Mouse (Mus musculus) inflammation-experienced regulatory T-cells (primary cell): ENCODE measurements around the gene Tsr3. TPM values are rescaled to one million over a fixed set of nuclear protein-coding genes. Genes with fewer than 3 reads are reported as not detected.

Source experiments
- polyA plus RNA-seq, 2 experiments: library from polyadenylated mRNA; unstranded; fragments of 100-300 nt; shearing (Covaris generic); gene quantifications; one replicate each; pipeline ENCODE4 v1.2.1; 2017

The Tsr3 gene
- 10 to 100 TPM; 45.7 to 51.8 TPM for polyA plus RNA-seq

GRCm38 (mm10) chr17:25239695-25240636, at the start of gene Tsr3, which contains the start of gene Gnptg:
Tsr3 (plus strand) TSS chr17:25240170.
Gnptg (minus strand) TSS chr17:25240124.

DNA sequence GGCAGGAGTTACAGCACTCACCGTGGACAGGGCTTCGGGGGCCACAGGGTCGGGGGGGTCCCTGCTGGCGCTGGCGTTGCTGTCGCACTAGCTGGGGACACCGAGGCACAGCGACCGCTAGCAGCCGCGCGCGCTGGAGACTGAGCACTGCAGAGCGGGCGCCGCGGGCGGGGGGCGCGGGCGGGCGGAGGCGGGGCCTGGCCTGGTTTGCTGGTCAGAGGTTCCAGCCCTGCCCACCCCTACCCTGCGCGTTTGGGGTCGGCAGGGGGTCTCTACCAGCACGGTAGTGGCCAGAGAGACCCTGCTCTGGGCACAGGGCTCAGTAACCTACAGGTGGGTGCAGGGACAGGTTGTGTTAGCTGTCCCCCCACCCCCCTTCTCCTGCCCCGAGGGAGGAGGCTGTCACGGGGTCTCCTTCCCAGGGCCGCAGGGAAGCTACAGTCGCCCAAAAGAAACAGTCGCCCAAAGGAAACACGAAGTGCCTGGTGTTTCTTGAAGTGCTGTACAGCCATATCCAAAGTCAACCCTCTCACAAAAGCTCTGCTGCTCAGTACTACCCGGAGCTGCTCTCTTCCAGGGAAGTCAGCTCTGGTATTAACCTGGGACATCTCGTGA, 16.3 kb downstream of the Tsr3 start, which contains the start of gene Baiap3:
TSS of gene Baiap3 (minus strand) at position 225 of the 615 bp plus-strand sequence.

DNA sequence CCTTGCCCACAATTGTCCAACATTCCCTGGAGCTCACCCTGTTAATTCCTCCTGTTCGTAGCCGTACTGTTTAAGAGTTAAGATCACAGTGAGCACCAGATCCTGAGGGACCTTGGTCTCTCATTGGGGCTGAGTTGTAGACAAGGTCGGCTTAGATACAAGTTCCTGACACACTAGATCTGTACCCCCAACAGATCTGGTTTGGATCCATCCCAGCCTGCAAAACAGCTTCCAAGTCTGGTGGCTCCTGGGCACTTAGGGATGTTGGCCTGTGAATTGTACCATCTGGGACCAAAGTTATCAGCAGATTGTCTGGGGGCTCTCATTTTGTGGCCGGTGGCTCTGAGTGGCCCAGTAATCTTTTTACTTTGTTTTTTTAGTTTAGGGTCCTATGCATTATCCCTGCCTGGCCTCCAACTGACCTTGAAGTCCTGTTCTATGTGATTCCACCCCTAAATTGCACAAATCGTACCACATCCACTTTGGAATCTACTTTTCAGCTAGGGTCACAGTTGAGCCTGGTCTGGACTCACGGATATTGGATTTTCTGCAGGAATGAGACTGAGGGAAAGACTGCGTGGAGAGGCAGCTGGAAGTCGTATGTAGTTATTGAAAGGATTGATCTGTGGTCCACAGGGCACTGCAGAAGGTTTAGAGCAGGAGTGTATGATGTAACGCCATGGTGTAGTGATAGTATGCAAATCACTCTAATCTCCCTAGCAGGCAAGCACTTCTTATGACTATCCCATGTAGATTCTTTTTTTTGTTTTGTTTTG, 34.8 kb downstream of the Tsr3 start, which contains the start of gene Ube2i:
TSS of gene Ube2i (minus strand) at position 52 of the 776 bp plus-strand sequence.

Other genes starting within 250 kb of the Tsr3 start
- gene Cramp1l, start 224.4 kb upstream of the Tsr3 start, polyA plus RNA-seq, result 10 to 100 TPM in 1 of 2 experiments, 1 to 10 TPM in 1; 8.2 to 10.2 TPM
- gene Ift140, start 224.1 kb upstream of the Tsr3 start, polyA plus RNA-seq, result 10 to 100 TPM; 20.7 to 27.0 TPM
- 1 to 10 TPM; 1.6 to 1.7 TPM for gene Tmem204, start 156.6 kb upstream of the Tsr3 start, polyA plus RNA-seq
- 10 to 100 TPM; 27.2 to 36.5 TPM for gene Telo2, start 124.2 kb upstream of the Tsr3 start, polyA plus RNA-seq
- gene Ptx4, start 119.4 kb upstream of the Tsr3 start, polyA plus RNA-seq, result 1 to 10 TPM in 1 of 2 experiments, not detected in 1; 3.6 TPM
- gene Clcn7, start 106.8 kb upstream of the Tsr3 start, polyA plus RNA-seq, result 10 to 100 TPM; 32.2 to 36.1 TPM
- gene Ccdc154, start 77.7 kb upstream of the Tsr3 start, polyA plus RNA-seq, result under 1 TPM in 1 of 2 experiments, not detected in 1; 0.47 TPM
- not detected for gene Gm38655, start 64.7 kb upstream of the Tsr3 start, polyA plus RNA-seq
- gene BC003965, start 55.6 kb upstream of the Tsr3 start, polyA plus RNA-seq, result 10 to 100 TPM; 27.3 to 34.1 TPM
- 10 to 100 TPM; 40.2 to 46.5 TPM for gene Unkl, start 51.8 kb upstream of the Tsr3 start, polyA plus RNA-seq
- gene Gnptg, start within 50 bp of the Tsr3 start, polyA plus RNA-seq, result 100 to 1,000 TPM in 1 of 2 experiments, 10 to 100 TPM in 1; 92.8 to 106 TPM
- 10 to 100 TPM; 18.0 to 45.5 TPM for gene Baiap3, start 16.2 kb downstream of the Tsr3 start, polyA plus RNA-seq
- 100 to 1,000 TPM; 561 to 579 TPM for gene Ube2i, start 34.5 kb downstream of the Tsr3 start, polyA plus RNA-seq
- gene Prss34, start 58.2 kb downstream of the Tsr3 start, polyA plus RNA-seq, result 1 to 10 TPM in 1 of 2 experiments, under 1 TPM in 1; 0.13 to 2.9 TPM
- gene Prss28, start 68.5 kb downstream of the Tsr3 start, polyA plus RNA-seq, result not detected
- not detected for gene Prss29, start 78.5 kb downstream of the Tsr3 start, polyA plus RNA-seq
- 1 to 10 TPM in 1 of 2 experiments, under 1 TPM in 1; 0.33 to 5.1 TPM for gene Tpsab1, start 105.4 kb downstream of the Tsr3 start, polyA plus RNA-seq
- not detected for gene Tpsb2, start 126.1 kb downstream of the Tsr3 start, polyA plus RNA-seq
- not detected for gene Tpsg1, start 129.1 kb downstream of the Tsr3 start, polyA plus RNA-seq
- under 1 TPM in 1 of 2 experiments, not detected in 1; 0.12 TPM for gene Cacna1h, start 193.6 kb downstream of the Tsr3 start, polyA plus RNA-seq
- not detected for gene Tekt4, start 214.4 kb downstream of the Tsr3 start, polyA plus RNA-seq